Mouse (Mus musculus) G1E-ER4 (cell line): ENCODE results near the gene Gm6205. TPM values are rescaled to one million over a fixed set of nuclear protein-coding genes. Genes with fewer than 3 reads are reported as not detected.
"Not testable (repeated sequence)": the region's sequence is repeated elsewhere in the genome, so short reads cannot be mapped to it uniquely, and the experiment has no call there.

Experiments used
- GATA1 ChIP-seq: IDR thresholded peaks from one replicate; pipeline ENCODE4 v1.8.0; 2012; ENCODE audit warnings: low read length, inconsistent platforms
- polyA plus RNA-seq: library from polyadenylated mRNA; stranded (reverse); fragments of >175 nt; gene quantifications from 2 replicates; pipeline ENCODE4 v1.2.3, GENCODE M21; 2012

Gene Gm6205
- polyA plus RNA-seq, result not detected in 2 replicates

DNA sequence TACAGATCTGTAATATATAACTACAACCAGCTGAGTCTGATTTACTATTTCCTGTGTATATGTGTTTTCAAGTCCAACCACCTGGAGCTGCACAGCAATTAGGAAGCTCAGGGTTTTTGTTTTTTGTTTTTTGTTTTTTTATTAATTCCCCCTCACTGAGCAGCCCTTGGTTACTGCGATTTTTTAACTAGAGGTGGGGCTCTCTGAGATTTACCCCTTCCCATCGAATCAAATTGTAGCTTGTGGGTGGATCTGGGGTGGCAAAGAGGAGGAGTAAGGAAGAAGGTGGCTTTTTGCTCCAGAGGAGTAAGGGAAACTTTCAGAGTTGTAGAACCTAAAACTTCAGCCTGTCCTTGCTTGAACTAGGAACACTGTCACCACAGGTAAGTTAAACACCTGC lies at the start of gene Gm6205:
Gm6205 (plus strand) TSS at position 301 of the 400 bp plus-strand sequence.
- TF ChIP-seq GATA1, result not testable (repeated sequence)

DNA sequence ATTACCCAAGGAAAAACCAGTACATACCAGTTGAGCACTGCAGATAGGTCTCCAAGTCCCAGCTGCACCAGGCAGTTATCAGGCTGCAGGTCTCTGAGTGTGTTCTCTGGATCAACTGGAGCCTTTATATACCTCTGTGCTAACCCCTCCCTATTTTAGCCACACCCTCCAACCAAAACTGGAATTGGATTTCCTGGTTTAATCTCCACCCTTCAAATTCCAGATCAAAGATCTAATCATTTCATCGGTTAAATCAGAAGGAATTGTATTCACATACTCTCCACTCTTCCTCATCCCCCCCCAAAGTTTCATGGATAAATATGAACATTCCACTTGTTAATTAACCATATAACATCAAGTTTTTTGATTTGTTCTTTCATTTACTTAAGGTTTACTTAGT lies 31.9 kb upstream of the Gm6205 start, which contains the start of gene Gm3147:
Gm3147 (minus strand) TSS at position 101 of the 400 bp plus-strand sequence.
- not testable (repeated sequence) for TF ChIP-seq GATA1

DNA sequence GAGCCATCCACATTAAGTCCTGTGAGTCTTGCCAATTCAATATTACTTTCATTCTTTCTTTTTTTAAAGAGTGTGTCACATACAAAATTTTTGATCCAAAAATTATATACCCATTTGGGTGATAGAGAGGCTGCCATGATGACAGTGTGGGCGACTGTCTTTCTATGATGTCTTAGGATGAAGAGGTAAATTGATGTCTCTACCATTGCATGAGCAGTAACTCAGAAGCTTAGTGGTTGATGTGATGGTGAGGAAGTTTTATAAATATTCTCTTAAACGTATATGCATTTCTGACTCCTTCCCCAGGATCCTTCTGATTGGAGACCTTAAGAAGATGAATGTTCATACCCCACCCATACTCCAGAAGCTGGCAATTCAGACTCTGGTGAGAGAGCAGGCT lies 24.5 kb upstream of the Gm6205 start, which contains the start of gene Gm6509:
Gm6509 (plus strand) TSS at position 301 of the 400 bp plus-strand sequence.
- not testable (repeated sequence) for TF ChIP-seq GATA1

Other genes starting within 250 kb of the Gm6205 start
- gene Gm7682, start 202.6 kb upstream of the Gm6205 start, polyA plus RNA-seq, result not detected in 2 replicates
- gene Gm3139, start 122.1 kb upstream of the Gm6205 start, polyA plus RNA-seq, result not detected in 2 replicates
- not detected in 2 replicates for gene Gm3147, start 32.0 kb upstream of the Gm6205 start, polyA plus RNA-seq
- not detected in 2 replicates for gene Gm6509, start 24.4 kb upstream of the Gm6205 start, polyA plus RNA-seq
- gene Gm3183, start 217.1 kb downstream of the Gm6205 start, polyA plus RNA-seq, result not detected in 2 replicates